Mouse (Mus musculus) forebrain, embryonic 14.5 days (tissue): ENCODE measurements at regions not wholly inside any gene's neighbourhood (a gene's known extent, or its start where the extent isn't known, plus 50 kb on each side); places are given as distances from the start of the nearest gene placed in this dataset.

Experiments used
- ATAC-seq: fragments of 200-750 bp; cut with Nextera tagmentation; 2 replicates; pipeline ENCODE4 v1.8.0; 2017; ENCODE audit warnings: mild to moderate bottlenecking, moderate library complexity
- DNase-seq: peaks from one replicate; pipeline ENCODE4 v3.0.0-alpha.2; 2015; ENCODE audit warnings: low spot score
- H3K27ac ChIP-seq: fragments of 300-500 bp; sonication (generic); 2 replicates; pipeline ENCODE4 v1.5.1; 2014; ENCODE audit warnings: low read depth, mild to moderate bottlenecking, control low read depth, low read length, moderate library complexity
- H3K27me3 ChIP-seq: fragments of 300-500 bp; sonication (generic); replicated peaks from 2 replicates; pipeline ENCODE4 v1.6.1; 2014; ENCODE audit warnings: low read length, control low read depth, mixed read lengths; ENCODE audit not compliant: control insufficient read depth, insufficient read depth
- H3K36me3 ChIP-seq: fragments of 300-500 bp; sonication (generic); 2 replicates; pipeline ENCODE4 v1.6.1; 2014; ENCODE audit warnings: low read length, control low read depth; ENCODE audit not compliant: control insufficient read depth, insufficient read depth
- H3K4me1 ChIP-seq: fragments of 300-500 bp; sonication (generic); 2 replicates; pipeline ENCODE4 v1.6.1; 2014; ENCODE audit warnings: antibody characterized with exemption, low read length, control low read depth; ENCODE audit not compliant: control insufficient read depth, insufficient read depth
- H3K4me2 ChIP-seq: fragments of 300-500 bp; sonication (generic); 2 replicates; pipeline ENCODE4 v1.6.1; 2014; ENCODE audit warnings: mild to moderate bottlenecking, control low read depth, low read length
- H3K4me3 ChIP-seq: fragments of 300-500 bp; sonication (generic); 2 replicates; pipeline ENCODE4 v1.5.1; 2014; ENCODE audit warnings: low read depth, low read length, control low read depth
- H3K9ac ChIP-seq: fragments of 300-500 bp; sonication (generic); 2 replicates; pipeline ENCODE4 v1.6.1; 2014; ENCODE audit warnings: mild to moderate bottlenecking, low read length, control low read depth, moderate library complexity
- H3K9me3 ChIP-seq: fragments of 300-500 bp; sonication (generic); replicated peaks from 2 replicates; pipeline ENCODE4 v1.6.1; 2016; ENCODE audit warnings: low read length, control low read depth, mixed read lengths; ENCODE audit not compliant: control insufficient read depth
- WGBS: fragments of 180-500 bp; shearing (Covaris S2); extraction: QIAGEN DNeasy Blood & Tissue Kit; methylation state at CpG from one replicate; pipeline ENCODE4 v1.1.7; 2014; 5-methylcytosine and 5-hydroxymethylcytosine counted together

DNA sequence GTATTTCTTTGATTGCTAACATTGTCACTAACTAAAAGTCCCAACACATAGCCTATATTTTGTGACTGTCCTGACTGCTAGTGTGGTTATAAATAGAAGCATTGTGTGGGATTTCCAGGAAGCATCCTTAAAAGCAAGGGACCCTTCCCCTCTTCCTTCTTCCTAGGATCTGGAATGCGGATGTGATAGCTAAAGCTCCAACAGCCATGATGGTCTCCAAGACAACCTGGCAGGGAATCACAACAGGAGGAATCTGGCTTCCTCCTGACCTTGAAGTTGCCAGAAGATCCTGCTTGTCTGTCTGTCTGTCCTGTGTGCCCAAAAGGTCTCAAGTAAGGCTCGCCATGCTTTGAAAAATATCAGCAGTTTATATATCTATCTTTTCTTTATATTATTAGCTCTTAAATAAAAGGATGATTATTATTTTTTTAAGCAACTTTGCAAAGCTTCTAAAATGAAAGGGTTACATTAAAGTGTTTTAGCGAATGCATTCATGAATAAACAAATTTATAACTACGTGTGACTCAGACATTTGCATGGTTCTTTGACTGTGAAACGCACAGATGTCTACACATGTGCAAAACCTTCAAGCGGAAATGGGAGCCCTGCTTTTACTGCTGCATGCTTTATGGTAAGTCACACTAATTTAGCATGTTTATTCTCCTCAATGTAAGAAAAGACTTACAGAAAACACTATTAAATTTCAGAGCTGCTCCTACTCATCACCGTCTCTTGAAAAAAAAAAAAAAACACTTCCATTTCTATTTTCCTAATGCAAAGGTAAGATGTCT, 160.9 kb downstream of the Plk2 start:
- Histone ChIP-seq H3K36me3 (no peaks in the 10 kb centered on the region), H3K9me3 (no peaks in the 10 kb centered on the region), H3K27ac (no peak overlapping the region), H3K27me3 (no peaks in the 10 kb centered on the region), H3K9ac (no peak overlapping the region), H3K4me1 (peaks cover 3% of the 10 kb centered on the region; the same call in 1 of the 2 replicates), H3K4me2 (no peak overlapping the region), H3K4me3 (no peak overlapping the region)
- DNase-seq (no peak), ATAC-seq (no peak)
- 76% methylated on average over 7 of the region's 7 CpGs for WGBS

- Histone ChIP-seq H3K4me1 (peaks cover 3% of the 10 kb centered on the region; the same call in 1 of the 2 replicates), H3K27me3 (no peaks in the 10 kb centered on the region), H3K36me3 (no peaks in the 10 kb centered on the region), H3K4me2 (no peak overlapping the region), H3K4me3 (no peak overlapping the region), H3K9me3 (no peaks in the 10 kb centered on the region), H3K27ac (no peak overlapping the region), H3K9ac (no peak overlapping the region)
- DNase-seq (no peak), ATAC-seq (no peak)
- WGBS = 78% methylated on average over 9 of the region's 9 CpGs
Observed at GRCm38 (mm10) chr13:110556355-110557095, 161.7 kb downstream of the Plk2 start.

- Histone ChIP-seq H3K27ac (no peak overlapping the region), H3K4me2 (peak overlapping the region; percentile 33; the same call in 1 of the 2 replicates), H3K36me3 (no peaks in the 10 kb centered on the region), H3K9me3 (no peaks in the 10 kb centered on the region), H3K9ac (no peak overlapping the region), H3K27me3 (no peaks in the 10 kb centered on the region), H3K4me1 (peaks cover 3% of the 10 kb centered on the region; the same call in 1 of the 2 replicates), H3K4me3 (no peak overlapping the region)
- DNase-seq (peak; percentile 70), ATAC-seq (peak; percentile 70)
- WGBS = 50% methylated on average over 28 of the region's 28 CpGs
Observed at GRCm38 (mm10) chr13:110557930-110558727, 163.3 kb downstream of the Plk2 start.

- Histone ChIP-seq H3K36me3 (no peaks in the 10 kb centered on the region), H3K4me2 (no peak overlapping the region), H3K9me3 (no peaks in the 10 kb centered on the region), H3K27me3 (no peaks in the 10 kb centered on the region), H3K27ac (no peak overlapping the region), H3K9ac (no peak overlapping the region), H3K4me1 (peaks cover 3% of the 10 kb centered on the region; the same call in 1 of the 2 replicates), H3K4me3 (no peak overlapping the region)
- DNase-seq (no peak), ATAC-seq (no peak)
- 90% methylated on average over 13 of the region's 13 CpGs for WGBS
Observed at GRCm38 (mm10) chr13:110560566-110560965, 165.7 kb downstream of the Plk2 start.

DNA sequence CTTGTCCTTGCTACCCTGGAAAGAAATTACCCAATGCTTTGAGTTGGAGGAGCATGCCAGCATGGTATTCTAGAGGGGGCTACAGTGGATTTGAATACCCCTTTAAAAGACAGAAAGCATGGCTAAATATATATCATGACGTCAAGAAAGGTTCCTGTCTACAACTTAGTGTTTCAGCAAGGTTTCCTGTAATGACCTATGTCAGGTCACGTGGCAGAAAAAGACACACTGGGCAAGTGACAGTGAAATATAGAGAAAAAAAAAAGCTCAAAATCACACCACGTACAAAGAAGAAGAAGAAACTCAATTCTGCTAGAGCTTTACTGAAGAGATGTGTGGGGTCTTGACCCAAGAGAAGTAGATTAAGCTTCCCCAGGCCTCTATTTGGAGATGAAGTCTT, 167.7 kb downstream of the Plk2 start:
- no peaks in the 10 kb centered on the region for H3K27me3 ChIP-seq
- H3K9ac ChIP-seq = no peak overlapping the region
- no peak overlapping the region for H3K4me2 ChIP-seq
- no peak for DNase-seq
- ATAC-seq = no peak
- H3K4me1 ChIP-seq = peaks cover 3% of the 10 kb centered on the region; the same call in 1 of the 2 replicates
- H3K9me3 ChIP-seq = no peaks in the 10 kb centered on the region
- no peak overlapping the region for H3K4me3 ChIP-seq
- H3K36me3 ChIP-seq = no peaks in the 10 kb centered on the region
- WGBS = 92% methylated on average over 3 of the region's 3 CpGs
- H3K27ac ChIP-seq = no peak overlapping the region

DNA sequence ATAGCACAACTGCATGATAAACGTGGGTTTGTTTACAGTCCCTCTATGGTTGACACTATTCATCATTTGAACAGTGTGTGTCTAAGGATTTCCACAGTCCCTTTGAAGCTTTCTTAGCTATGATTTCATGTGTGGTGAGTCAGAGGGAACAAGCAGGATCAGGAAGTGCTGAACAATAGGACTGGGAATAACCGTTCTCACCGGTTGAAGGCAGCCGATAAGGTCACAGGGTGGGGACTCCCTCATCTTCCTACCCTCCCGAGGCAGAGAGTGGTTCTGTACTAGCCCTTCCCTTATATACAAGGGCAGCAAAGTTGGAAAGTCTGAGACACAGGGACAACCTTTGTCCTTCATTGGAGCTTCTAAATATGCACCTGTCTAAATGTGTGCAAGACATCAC, 168.1 kb downstream of the Plk2 start:
- H3K4me1 ChIP-seq = peaks cover 2% of the 10 kb centered on the region; the same call in 1 of the 2 replicates
- no peaks in the 10 kb centered on the region for H3K36me3 ChIP-seq
- DNase-seq = no peak
- H3K4me2 ChIP-seq = no peak overlapping the region
- 75% methylated on average over 5 of the region's 5 CpGs for WGBS
- no peak overlapping the region for H3K27ac ChIP-seq
- no peak overlapping the region for H3K4me3 ChIP-seq
- no peak for ATAC-seq
- H3K27me3 ChIP-seq = no peaks in the 10 kb centered on the region
- H3K9me3 ChIP-seq = no peaks in the 10 kb centered on the region
- H3K9ac ChIP-seq = no peak overlapping the region

DNA sequence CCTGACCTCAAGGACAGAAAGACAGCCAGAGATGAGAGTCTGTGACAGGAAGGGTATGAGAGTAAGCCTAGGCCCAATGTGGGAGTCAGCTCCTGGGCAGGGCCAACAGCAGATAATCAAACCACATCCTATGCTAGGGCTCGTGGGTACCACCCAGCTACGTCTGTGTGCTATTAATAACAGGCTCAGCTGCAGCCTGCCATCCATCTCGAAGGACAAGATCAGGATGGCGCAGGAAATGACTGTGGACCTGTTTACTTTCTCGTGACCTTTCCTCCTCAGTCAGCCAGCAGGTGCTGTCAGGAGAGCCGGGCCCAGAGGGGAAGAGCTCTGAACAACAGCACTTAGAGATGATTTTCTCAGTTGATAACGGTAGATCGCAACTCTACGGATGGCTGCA, 169.1 kb downstream of the Plk2 start:
- 87% methylated on average over 9 of the region's 9 CpGs for WGBS
- Histone ChIP-seq H3K4me3 (no peak overlapping the region), H3K9ac (no peak overlapping the region), H3K27me3 (no peaks in the 10 kb centered on the region), H3K4me2 (no peak overlapping the region), H3K9me3 (no peaks in the 10 kb centered on the region), H3K36me3 (no peaks in the 10 kb centered on the region), H3K27ac (no peak overlapping the region), H3K4me1 (no peaks in the 10 kb centered on the region)
- no peak for ATAC-seq
- no peak for DNase-seq

DNA sequence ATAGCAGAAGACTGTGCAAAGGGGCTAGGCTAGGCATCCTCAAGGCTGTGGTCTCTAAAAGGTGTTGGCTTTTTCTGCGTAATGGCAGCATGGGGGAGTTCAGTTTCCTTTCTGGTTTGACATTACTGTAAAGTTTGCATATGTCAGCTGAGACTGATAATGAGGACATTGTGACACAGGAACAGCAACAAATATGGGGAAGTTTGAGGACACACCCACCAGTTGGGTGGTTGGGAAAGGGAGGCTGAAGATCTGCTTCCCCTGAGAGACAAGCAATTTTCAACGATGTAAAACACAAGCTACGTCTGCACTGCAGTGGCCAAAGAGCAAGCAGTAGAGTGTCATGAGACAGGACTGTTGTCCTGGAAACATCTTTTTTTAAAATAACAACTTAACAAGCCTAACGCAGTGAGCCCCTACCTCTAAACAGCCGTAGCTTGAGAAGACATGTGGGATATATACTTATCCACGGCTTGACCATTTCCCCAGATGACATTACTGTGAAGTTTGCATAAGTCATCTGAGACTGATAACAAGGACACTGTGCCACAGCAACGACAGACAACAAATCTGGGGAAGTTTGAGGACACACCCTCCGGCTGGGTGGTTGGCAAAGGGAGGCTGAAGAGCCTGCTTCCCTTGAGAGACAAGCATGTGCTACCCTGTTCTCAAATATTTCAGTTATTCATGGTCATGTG, 173.8 kb downstream of the Plk2 start:
- DNase-seq = no peak
- H3K4me3 ChIP-seq = no peak overlapping the region
- WGBS = 90% methylated on average over 8 of the region's 8 CpGs
- H3K9ac ChIP-seq = no peak overlapping the region
- no peaks in the 10 kb centered on the region for H3K9me3 ChIP-seq
- H3K27me3 ChIP-seq = no peaks in the 10 kb centered on the region
- no peaks in the 10 kb centered on the region for H3K36me3 ChIP-seq
- no peak overlapping the region for H3K27ac ChIP-seq
- no peak for ATAC-seq
- H3K4me2 ChIP-seq = no peak overlapping the region
- H3K4me1 ChIP-seq = no peaks in the 10 kb centered on the region
